Mouse (Mus musculus) thymus, adult 2 months (tissue): ENCODE results near the gene Mpp2.

Source experiments
- CTCF ChIP-seq: fragments of 200-500 bp; IDR thresholded peaks from 2 replicates; pipeline ENCODE4 v1.5.1; 2012; ENCODE audit warnings: mild to moderate bottlenecking, control low read depth, low read length, moderate library complexity, borderline replicate concordance; ENCODE audit not compliant: control insufficient read depth, poor library complexity, insufficient read depth; ENCODE audit errors: extremely low read depth
- POLR2A ChIP-seq: fragments of 200-500 bp; IDR thresholded peaks from 2 replicates; pipeline ENCODE4 v1.6.1; 2012; ENCODE audit warnings: mild to moderate bottlenecking, low read length, control low read depth, moderate library complexity; ENCODE audit not compliant: control insufficient read depth, poor library complexity, insufficient read depth; ENCODE audit errors: extremely low read depth

GRCm38 (mm10) chr11:102111576-102111975, 23.3 kb upstream of the Mpp2 start:
- TF ChIP-seq POLR2A = no peak
- TF ChIP-seq CTCF = no peak
